Mouse (Mus musculus) heart, adult 2 months (tissue): Measurements from ENCODE around the gene Ubqln4.
"Not testable (repeated sequence)": the region's sequence is repeated elsewhere in the genome, so short reads cannot be mapped to it uniquely, and the experiment has no call there.

Experiments
- CTCF ChIP-seq: fragments of 200-600 bp; IDR thresholded peaks from 2 replicates; pipeline ENCODE4 v1.8.1; 2022; ENCODE audit warnings: antibody characterized with exemption, mild to moderate bottlenecking, moderate library complexity
- EP300 ChIP-seq: fragments of 200-500 bp; IDR thresholded peaks from 2 replicates; pipeline ENCODE4 v1.6.1; 2011; ENCODE audit warnings: low read depth, low read length, control low read depth; ENCODE audit not compliant: insufficient read depth
- POLR2A ChIP-seq: fragments of 200-500 bp; IDR thresholded peaks from 2 replicates; pipeline ENCODE4 v1.6.1; 2011; ENCODE audit warnings: mild to moderate bottlenecking, low read depth, low read length, control low read depth; ENCODE audit not compliant: insufficient read depth

DNA sequence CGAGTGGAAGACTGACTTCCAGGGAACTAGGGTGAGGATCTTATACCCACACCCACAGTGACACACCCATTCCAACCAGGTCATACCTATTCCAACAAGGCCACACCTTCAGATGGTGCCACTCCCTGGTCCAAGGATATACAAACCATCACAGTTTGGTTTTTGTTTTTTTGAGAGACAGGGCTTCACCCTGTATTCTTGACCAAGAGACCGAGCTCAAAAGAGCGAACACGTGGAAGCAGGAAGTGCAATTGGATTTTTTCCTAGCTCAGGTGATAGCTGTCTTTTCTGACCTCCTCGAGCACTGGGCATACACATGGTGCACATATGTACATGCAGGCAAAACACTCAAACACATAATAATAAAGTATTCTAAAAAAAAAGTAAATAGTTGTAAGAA lies 24.3 kb downstream of the Ubqln4 start:
- TF ChIP-seq CTCF, POLR2A, EP300: not testable (repeated sequence)
